Mouse (Mus musculus): ENCODE results near the gene Mgat4e. TPM values are rescaled to one million over a fixed set of nuclear protein-coding genes. Genes with fewer than 3 reads are reported as not detected.

The Mgat4e gene
- polyA plus RNA-seq (2015; fragmentation: Illumina TruSeq; extraction: RNeasy Lipid Tissue Mini Kit (QIAGEN cat#74804); ENCODE audit: insufficient read depth, low replicate concordance), result not detected

DNA sequence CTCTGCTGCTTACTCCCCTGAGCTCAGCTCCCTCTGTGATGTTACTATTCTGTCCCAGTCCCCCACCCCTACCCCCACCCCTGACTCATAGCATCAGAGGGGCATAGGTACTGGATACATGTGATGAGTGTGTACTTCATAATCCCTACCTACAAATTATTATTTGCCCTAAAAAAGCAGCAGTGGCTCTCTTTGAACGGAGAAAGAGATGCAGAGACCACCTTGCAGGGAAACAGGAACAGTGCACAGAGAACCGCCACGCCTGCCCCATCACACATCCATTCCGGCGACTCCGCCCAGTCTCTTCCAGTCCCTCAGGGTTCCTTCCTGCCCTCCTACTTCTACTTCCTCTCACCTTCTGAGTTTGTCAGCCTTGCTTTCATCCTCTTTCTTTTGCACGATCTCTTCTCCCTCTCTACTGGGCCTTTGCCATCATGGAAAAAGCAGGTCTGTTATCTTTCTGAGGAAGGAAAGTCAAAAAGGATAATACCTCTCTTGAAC lies at the start of gene Mgat4e:
Mgat4e (minus strand) TSS at position 51 of the 501 bp plus-strand sequence.

DNA sequence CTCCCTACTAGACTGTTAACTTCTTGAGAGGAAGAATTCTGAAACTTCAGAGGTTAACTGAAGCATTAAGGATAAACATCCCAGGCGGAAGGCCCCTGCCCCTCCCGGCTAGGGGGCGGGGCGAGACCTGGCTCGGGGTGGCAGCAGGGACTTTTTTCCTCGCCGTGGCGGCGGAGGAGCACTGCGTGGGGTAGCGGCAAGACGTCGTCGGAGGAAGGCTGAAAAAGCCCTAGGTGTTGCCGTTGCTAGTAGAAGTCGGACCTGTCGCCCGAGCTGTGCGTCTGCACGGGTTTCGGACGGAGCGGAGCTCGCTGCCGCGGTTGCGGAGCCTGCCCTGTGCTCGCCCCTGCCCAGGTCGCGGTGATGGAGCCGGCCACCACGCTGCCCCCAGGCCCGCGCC lies 10.5 kb upstream of the Mgat4e start, which contains the start of gene Kdm5b:
Kdm5b (plus strand) TSS at position 196 of the 400 bp plus-strand sequence.

DNA sequence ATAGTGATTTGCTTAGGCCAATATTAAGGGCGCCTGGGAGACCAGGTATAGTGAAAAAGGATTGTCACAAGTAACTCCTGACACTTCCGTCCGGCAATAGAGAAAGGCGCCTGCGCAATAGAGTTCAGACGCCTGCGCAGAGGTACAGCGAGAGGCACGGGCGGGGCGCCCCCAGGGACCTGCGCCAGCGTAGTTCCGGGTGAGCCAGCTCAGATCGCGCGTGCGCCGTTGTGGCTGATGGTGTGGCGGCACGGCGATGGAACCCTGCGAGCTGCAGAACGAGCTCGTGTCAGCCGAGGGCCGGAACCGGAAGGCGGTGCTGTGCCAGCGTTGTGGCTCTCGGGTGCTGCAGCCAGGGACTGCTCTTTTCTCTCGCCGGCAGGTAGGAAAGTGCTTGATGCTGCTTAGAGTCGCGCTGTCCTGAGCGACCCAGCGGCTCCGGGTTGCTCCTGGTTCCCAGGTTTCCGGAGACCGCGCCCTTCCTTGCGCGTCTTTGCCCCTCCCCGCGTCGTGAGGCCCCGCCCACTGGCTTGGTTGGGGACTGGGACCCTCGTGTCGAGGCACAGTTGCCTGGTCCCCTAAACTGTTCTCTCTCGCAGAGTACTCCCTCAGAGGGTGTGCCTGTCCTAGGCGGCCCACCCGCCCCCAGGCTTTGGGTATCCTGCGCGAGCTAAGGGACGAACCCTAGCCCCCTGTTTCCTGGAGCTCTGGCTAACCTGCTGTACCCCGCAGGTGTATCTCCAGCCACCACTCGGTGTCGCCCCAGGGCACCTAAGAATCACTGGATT lies 54.9 kb downstream of the Mgat4e start, which contains the start of gene Rabif:
Rabif (plus strand) TSS at position 221 of the 788 bp plus-strand sequence.

Other genes with a start within 250 kb of the Mgat4e start
- gene Ppfia4, start 216.8 kb downstream of the Mgat4e start, polyA plus RNA-seq (2015; fragmentation: Illumina TruSeq; extraction: RNeasy Lipid Tissue Mini Kit (QIAGEN cat#74804); ENCODE audit: insufficient read depth, low replicate concordance), result 20.4 TPM
- gene Tmem183a, start 187.7 kb downstream of the Mgat4e start, polyA plus RNA-seq (2015; fragmentation: Illumina TruSeq; extraction: RNeasy Lipid Tissue Mini Kit (QIAGEN cat#74804); ENCODE audit: insufficient read depth, low replicate concordance), result 56.0 TPM
- gene 4933406M09Rik, start 163.7 kb downstream of the Mgat4e start, polyA plus RNA-seq (2015; fragmentation: Illumina TruSeq; extraction: RNeasy Lipid Tissue Mini Kit (QIAGEN cat#74804); ENCODE audit: insufficient read depth, low replicate concordance), result not detected
- 38.5 TPM for gene Cyb5r1, start 144.1 kb downstream of the Mgat4e start, polyA plus RNA-seq (2015; fragmentation: Illumina TruSeq; extraction: RNeasy Lipid Tissue Mini Kit (QIAGEN cat#74804); ENCODE audit: insufficient read depth, low replicate concordance)
- gene Adipor1, start 134.3 kb downstream of the Mgat4e start, polyA plus RNA-seq (2015; fragmentation: Illumina TruSeq; extraction: RNeasy Lipid Tissue Mini Kit (QIAGEN cat#74804); ENCODE audit: insufficient read depth, low replicate concordance), result 76.8 TPM
- gene Klhl12, start 94.2 kb downstream of the Mgat4e start, polyA plus RNA-seq (2015; fragmentation: Illumina TruSeq; extraction: RNeasy Lipid Tissue Mini Kit (QIAGEN cat#74804); ENCODE audit: insufficient read depth, low replicate concordance), result 26.8 TPM
- 32.5 TPM for gene Rabif, start 55.0 kb downstream of the Mgat4e start, polyA plus RNA-seq (2015; fragmentation: Illumina TruSeq; extraction: RNeasy Lipid Tissue Mini Kit (QIAGEN cat#74804); ENCODE audit: insufficient read depth, low replicate concordance)
- 18.1 TPM for gene Kdm5b, start 10.5 kb upstream of the Mgat4e start, polyA plus RNA-seq (2015; fragmentation: Illumina TruSeq; extraction: RNeasy Lipid Tissue Mini Kit (QIAGEN cat#74804); ENCODE audit: insufficient read depth, low replicate concordance)
- not detected for gene Syt2, start 97.0 kb upstream of the Mgat4e start, polyA plus RNA-seq (2015; fragmentation: Illumina TruSeq; extraction: RNeasy Lipid Tissue Mini Kit (QIAGEN cat#74804); ENCODE audit: insufficient read depth, low replicate concordance)

Measured in spleen, adult 10 weeks (tissue).